Mouse (Mus musculus) olfactory bulb, adult 2 months (tissue): ENCODE measurements around the gene Osbpl7. TPM values are rescaled to one million over a fixed set of nuclear protein-coding genes. Genes with fewer than 3 reads are reported as not detected.

Experiments used
- H3K27ac ChIP-seq: fragments of 200-500 bp; 2 replicates; pipeline ENCODE4 v1.5.1; 2012; ENCODE audit warnings: low read depth, low read length; ENCODE audit not compliant: insufficient read depth
- H3K4me1 ChIP-seq: fragments of 200-500 bp; 2 replicates; pipeline ENCODE4 v1.6.1; 2012; ENCODE audit warnings: low read length; ENCODE audit not compliant: control insufficient read depth, insufficient read depth
- H3K4me3 ChIP-seq: fragments of 200-500 bp; 2 replicates; pipeline ENCODE4 v1.5.1; 2012; ENCODE audit warnings: mild to moderate bottlenecking, low read depth, low read length, moderate library complexity; ENCODE audit not compliant: insufficient read depth
- CTCF ChIP-seq: fragments of 200-500 bp; IDR thresholded peaks from 2 replicates; pipeline ENCODE4 v1.5.1; 2012; ENCODE audit warnings: low read depth, mild to moderate bottlenecking, low read length, moderate library complexity; ENCODE audit not compliant: insufficient read depth
- POLR2A ChIP-seq: fragments of 200-500 bp; IDR thresholded peaks from 2 replicates; pipeline ENCODE4 v1.6.1; 2012; ENCODE audit warnings: mild to moderate bottlenecking, low read depth, low read length, moderate library complexity; ENCODE audit not compliant: insufficient read depth
- WGBS: fragments of 180-500 bp; shearing (Covaris S2); methylation state at CpG from one replicate; pipeline ENCODE4 v1.1.7; 2018; 5-methylcytosine and 5-hydroxymethylcytosine counted together
- polyA plus RNA-seq: library from polyadenylated mRNA; stranded (reverse); fragments of >200 nt; gene quantifications from 2 replicates; pipeline ENCODE4 v1.2.4, GENCODE M21; 2012; ENCODE audit warnings: low replicate concordance; ENCODE audit not compliant: missing spikeins, insufficient read depth, insufficient read length

The Osbpl7 gene
- polyA plus RNA-seq: not detected in 2 replicates

GRCm38 (mm10) chr11:97050216-97050943, at the start of gene Osbpl7:
Gene Osbpl7 (plus strand): TSS chr11:97050628.
- no peak for TF ChIP-seq POLR2A
- TF ChIP-seq CTCF: no peak
- Histone ChIP-seq H3K4me1 (peaks cover 20% of the 10 kb centered on the region), H3K27ac (no peak within 1 kb of the TSS), H3K4me3 (peak within 1 kb of the TSS; percentile 64)
- 4% methylated on average over 18 of the region's 18 CpGs for WGBS

DNA sequence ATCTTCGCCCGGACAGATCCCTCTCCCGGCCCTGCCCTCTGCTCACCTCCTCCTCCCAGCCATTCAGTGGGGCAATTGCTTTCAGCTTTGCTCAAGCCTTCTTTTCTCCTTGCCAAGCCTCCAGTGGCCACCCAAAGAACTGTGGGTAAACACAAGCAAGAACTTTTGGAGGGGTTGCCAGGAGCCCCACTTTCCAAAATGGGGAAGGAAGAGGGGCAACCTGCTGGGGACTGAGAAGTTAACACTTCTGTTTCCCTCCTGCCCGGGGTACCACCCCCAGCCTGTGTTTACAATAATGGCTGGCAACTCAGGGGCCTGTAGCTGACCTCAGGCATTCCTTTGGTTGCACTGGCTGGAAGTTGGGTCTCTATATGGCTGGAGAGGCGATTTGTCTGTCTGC, 47.3 kb upstream of the Osbpl7 start:
- no peak for TF ChIP-seq CTCF
- no peak for TF ChIP-seq POLR2A

GRCm38 (mm10) chr11:97007093-97007794, 43.2 kb upstream of the Osbpl7 start:
- Histone ChIP-seq H3K4me1 (no peaks in the 10 kb centered on the region), H3K27ac (no peak overlapping the region), H3K4me3 (no peak overlapping the region)
- TF ChIP-seq CTCF (no peak), POLR2A (no peak)
- 71% methylated on average over 9 of the region's 9 CpGs for WGBS

More for the DNA sequence above, 47.3 kb upstream of the Osbpl7 start:
- Histone ChIP-seq H3K27ac (no peak overlapping the region), H3K4me1 (no peaks in the 10 kb centered on the region), H3K4me3 (no peak overlapping the region)
- WGBS: 52% methylated on average over 5 of the region's 5 CpGs

GRCm38 (mm10) chr11:97009198-97009790, 41.1 kb upstream of the Osbpl7 start:
- TF ChIP-seq POLR2A (no peak), CTCF (no peak)
- no peak overlapping the region for H3K27ac ChIP-seq
- WGBS: 83% methylated on average over 8 of the region's 8 CpGs
- peaks cover 3% of the 10 kb centered on the region; the same call in 1 of the 2 replicates for H3K4me1 ChIP-seq
- H3K4me3 ChIP-seq: no peak overlapping the region

DNA sequence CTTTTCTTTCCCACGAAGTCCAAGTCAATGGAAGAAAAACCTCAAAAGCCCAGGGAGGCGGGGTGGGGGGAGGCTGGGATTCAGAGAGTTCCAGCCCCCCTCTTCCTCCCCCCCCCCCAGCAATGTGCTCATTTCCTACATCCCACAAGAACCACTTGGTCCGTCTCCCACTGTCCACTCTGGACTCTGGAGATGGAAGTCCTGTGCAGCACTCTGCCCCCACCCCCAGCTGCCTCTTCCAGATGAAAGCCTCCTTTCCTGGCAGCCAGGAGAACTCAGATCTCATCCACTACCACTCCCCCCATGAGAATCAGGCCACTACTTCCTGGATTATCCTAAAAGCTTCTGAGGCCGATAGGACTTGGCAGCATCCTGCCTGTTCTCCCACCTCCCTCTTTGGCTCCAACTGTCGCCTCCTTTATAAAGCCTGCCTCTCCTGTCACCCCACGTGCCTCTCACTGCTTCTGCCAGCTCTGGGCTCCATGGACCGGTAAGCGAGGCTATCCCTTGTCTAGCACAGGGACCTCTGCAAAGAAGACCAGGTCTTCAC, 37.2 kb upstream of the Osbpl7 start, which contains the start of gene Sp6:
Gene Sp6 (plus strand): TSS at position 274 of the 550 bp plus-strand sequence.
- WGBS: 22% methylated on average over 7 of the region's 8 CpGs
- Histone ChIP-seq H3K4me3 (no peak within 1 kb of the TSS), H3K27ac (no peak within 1 kb of the TSS), H3K4me1 (peaks cover 3% of the 10 kb centered on the region)
- no peak for TF ChIP-seq CTCF
- TF ChIP-seq POLR2A: no peak

DNA sequence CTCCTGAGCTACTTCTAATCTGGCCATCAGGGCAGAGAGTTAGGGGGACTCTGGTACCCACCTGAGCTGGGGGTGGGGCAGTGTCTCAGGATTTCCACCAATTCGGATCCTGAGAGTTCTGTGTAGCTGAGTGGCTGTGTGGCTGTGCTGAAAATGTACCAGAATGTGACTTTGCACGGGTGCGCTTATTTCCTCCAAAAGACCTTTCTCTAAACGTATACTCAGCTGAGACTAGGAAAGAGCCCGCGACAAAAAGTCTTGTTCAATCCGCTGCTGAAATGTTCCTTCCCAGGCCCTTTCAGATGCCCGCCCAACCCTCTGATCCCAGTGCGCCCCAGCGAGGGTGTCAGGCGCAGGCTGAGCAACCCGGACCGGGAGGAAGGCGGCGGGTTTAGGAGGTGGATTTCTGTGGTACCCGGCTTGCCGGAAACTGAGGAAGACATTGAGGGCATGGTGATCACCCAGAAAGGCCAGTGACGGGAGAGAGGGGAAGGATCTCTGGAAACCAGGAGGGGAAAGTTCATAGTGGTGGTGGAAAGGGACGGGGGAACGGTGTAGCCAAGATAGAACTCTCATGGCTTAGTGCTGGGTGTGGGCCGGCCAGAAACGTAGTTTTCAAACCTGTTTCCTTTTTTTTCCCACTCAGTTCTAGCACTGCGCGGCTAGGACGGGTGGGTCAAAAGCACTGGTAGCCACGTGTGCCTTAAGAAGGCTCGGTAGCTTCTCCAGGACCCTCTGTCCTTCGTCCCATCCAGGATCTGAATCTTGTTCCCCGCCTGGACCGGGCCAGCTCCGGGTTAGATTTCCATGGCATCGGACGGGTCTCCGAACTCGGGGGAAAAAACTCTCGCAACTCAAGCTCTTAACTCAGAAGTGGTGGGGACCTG, 32.5 kb upstream of the Osbpl7 start:
- Histone ChIP-seq H3K4me1 (peaks cover 22% of the 10 kb centered on the region), H3K4me3 (no peak overlapping the region), H3K27ac (no peak overlapping the region)
- 2% methylated on average over 36 of the region's 36 CpGs for WGBS
- no peak for TF ChIP-seq CTCF
- TF ChIP-seq POLR2A: no peak

DNA sequence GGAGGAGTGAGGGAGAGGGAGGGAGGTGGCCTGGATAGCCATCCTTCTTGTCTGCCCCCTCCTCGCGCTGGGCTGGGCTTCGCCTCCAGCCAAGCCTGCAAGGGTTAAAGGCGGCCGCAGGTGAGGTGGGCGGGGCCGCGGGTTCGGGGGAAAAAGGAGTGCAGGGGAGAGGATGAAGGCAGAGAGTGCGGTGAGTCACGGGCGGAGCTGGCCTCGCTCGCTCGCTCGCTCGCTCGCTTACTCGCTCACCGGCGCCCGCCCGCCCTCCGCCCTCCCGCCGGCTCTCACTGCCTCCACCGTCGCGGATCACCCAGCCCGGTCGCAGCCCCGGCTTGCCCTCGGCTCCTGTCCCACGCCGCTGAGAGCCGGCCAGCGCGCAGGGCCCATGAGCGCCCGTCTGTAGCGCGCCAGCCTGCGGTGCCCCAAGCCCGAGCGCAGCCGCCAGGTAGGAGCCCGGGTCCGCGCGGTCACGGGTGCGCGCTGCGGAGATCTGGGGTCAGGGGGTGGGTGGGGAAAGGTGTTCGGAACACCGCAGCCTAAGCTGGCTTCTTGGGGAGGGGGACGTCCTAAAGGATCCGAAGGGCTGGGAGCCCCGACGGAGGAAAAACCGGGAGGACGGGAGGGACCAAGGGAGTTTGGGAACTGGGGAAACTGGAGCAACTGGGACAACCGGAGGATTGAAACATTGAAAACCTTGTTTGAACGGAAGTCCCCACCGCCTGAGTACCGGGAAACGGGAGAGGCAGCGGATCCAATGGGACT, 31.7 kb upstream of the Osbpl7 start:
- no peak for TF ChIP-seq POLR2A
- TF ChIP-seq CTCF: no peak
- no peak overlapping the region; the same call in 1 of the 2 replicates for H3K4me3 ChIP-seq
- no peak overlapping the region for H3K27ac ChIP-seq
- under 1% methylated on average over 64 of the region's 68 CpGs for WGBS
- H3K4me1 ChIP-seq: peaks cover 19% of the 10 kb centered on the region
